Mouse (Mus musculus) layer of hippocampus, postnatal 14 days (tissue): ENCODE data around the gene Npb. TPM values are rescaled to one million over a fixed set of nuclear protein-coding genes. Genes with fewer than 3 reads are reported as not detected.
A peak's percentile ranks its signal among the peaks of the same experiment; 100 is the strongest.

Experiments
- DNase-seq, 2 experiments: peaks; one replicate each; pipeline ENCODE4 v3.0.0; 2021 to 2022; ENCODE audit warnings: low spot score in 2 of 2, mixed read lengths in 1 of 2
- total RNA-seq, 2 experiments: library from RNA; stranded (reverse); gene quantifications; 2 replicates each; pipeline ENCODE4 v1.2.3; 2021

Npb gene
- total RNA-seq, 2 experiments from 2014 or later = 2.3 to 2.7 TPM

DNA sequence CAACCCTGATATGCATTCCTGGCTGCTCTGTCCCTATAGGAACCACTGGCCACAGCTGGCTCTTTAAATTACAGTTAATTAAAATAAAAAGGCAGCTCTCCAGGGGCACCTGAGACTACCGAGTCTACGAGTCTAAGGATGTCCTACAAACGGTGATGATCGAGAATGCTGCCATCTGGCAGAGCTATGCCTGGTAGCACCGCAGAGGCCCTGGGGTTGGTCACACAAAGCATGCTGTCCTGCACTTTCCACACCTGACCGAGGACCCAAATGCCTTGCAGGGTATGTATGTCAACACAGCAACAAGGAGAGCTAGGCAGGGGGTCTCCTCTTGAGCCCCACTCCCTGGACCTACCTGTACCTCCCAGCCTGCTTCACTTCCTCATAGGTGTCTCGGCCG is 5.7 kb downstream of the Npb start:
- no peak for DNase-seq

DNA sequence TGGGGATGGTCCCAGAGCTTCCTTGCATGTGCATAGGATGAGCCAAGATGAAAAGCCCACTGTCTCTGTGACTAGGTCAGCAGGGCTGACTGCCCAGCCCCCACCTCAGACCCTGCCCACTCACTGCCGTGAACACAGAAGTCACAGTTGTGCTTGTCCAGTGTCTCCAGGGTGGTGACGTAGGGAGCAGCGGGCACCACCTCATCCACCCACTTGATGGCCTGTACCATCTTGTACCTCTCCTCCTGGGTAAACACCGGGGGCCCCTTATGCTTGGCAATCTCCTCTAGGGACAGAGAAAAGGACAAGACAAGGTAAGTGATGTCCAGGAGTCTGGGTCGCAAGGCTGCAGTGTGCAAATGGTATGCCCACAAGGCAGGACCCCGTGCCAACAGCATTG is 6.9 kb downstream of the Npb start:
- no peak for DNase-seq

DNA sequence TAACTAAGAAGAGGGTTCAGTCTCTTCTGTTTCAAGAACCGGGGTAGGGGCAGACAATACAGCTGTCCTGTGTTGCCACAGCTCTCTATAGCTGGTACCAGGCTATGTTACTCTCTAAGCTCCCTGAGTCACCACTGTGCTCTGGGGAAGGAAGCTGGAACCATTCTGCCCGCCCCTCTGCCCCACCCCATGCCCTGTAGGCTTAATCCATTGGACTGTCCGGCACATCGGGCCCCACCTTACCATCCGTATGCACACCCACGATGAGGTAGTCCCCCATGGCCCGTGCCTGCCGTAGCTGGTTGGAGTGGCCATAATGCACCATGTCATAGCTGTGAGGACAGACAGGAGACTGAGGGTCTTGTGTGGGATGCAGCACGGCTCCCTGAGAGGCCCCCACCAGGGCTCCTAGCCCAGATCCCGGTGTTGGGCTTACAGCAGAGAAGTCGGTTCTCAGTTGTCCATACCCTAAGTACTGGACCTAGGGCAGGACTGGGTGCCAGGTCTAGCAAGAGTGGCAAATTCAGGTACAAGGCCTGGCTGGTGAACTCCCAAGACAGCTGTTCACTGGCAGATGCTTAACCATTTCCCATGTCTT is 7.4 kb downstream of the Npb start:
- no peak for DNase-seq

DNA sequence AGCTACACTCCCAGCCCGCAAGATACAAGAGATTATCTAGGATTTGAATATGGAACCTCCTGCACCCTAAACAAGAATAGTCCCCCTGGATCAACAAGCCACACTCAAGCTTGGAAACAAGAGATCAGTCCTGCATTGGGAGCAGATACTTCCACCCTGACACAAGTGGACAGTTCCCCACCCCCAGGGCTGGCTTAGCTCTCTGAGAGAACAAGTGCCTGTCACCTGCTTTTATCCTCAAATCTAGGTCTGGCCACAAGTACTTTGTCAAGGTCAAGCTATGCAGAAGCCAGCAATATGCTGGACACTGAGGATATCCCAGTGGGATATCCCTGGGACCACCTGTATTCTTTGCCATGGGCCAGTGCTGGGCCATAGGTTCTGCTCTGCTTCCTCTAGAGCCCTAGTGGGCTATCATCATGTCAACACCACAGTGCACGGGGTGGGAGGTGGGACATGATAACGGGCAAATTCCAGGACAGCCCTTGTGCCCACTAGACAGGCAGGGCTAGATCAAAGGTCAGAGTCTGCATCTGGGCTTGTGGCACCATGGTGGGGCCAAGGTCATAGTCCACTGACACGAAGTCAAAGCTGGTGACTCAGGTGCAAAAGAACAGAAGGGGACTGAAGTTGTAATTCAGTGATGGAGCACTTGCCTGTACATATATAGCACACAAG is 8.5 kb downstream of the Npb start:
- no peak for DNase-seq

DNA sequence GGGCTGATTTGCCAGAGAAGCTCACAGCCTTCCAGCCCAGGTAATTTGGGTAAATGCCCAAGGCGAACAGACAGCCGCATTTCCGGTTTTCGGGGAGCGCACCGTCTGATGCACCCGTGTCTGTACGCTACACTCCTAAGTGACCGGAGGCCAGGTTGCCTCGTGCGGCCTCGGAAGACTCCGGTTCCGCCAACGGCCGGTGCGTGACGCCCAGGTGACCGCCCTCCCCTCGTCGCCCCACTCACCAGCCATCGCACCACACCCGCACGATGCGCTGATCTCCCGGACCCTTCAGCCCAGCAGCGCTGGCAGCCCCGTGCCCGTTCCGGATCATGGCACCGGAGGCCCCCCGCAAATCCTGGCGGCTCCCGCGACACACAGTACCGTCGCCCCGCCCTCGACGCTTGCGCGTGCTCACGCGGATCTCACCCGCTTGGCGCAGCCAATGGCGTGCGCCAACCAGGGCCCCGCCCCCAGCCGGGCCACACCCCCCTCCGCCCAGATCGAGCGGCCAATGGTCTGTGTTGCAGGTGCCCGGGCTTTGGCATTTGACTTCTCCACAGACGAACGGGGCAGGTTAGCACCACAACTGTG is 9.3 kb downstream of the Npb start, which contains the start of gene Pcyt2:
Gene Pcyt2, minus strand, starts transcription at position 418 of the 594 bp plus-strand sequence.
- DNase-seq = peak; percentile 86 to 92

DNA sequence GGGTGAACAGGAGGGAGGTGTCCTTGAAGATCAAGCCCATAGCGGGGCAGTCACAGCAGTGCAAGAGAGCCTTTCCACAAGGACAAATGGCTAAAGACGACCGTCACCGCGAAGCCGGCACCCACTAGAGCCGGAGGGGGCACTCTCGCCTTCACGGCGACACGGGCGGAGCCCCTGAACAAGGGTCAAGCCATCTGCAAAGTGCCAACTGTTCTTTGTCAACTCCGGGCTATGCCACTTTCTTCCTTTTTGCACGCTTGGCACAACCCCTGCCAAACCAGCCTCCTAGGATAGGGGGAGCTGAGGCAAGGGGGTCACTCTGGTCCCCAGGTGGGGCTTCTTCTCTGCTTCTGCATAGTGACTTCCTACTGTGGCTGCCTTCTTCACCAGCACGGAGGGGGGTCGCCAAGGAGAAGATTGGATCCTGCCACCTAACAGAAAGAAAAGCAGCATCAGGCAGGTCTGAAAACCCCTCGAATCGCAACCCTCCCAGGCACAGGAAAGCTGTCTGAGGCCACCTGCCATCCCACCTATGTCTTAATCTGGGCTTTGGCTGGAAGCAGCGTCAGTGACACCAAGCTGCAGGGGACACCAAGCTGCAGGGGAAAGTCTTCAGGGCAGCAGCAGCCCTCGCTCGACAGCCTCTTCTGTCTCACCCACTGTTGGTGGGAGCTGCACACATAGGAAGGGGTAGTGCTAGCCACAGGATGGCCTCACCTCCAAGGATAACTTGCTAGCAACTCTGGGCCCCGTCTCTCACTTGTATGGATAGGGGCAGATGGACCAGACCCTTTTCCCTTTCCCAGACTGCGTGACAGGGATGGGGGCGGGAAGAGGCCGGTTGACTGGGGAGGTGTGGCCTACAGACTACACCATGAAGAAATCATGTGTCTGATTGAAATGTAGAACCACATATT is 10.6 kb downstream of the Npb start:
- DNase-seq = no peak

DNA sequence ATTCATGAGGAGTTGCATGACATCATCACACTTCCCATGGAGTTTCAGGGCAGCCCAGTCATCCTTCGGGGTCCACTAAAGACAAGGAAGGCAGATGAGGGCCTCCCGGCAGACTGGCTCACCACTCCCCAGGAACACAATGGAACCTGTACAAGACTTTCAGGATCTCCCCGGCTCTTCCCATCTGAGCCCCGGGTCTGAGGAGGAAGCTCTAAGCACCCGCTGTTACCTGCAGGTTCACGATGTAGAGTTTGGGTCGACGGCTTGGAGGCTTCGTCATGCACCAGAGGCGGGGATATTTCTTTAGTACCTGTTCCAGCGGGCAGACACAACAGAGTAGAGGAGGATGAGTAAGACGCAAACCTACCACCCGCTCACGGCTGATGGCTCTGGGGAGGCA is 11.9 kb downstream of the Npb start:
- no peak for DNase-seq

DNA sequence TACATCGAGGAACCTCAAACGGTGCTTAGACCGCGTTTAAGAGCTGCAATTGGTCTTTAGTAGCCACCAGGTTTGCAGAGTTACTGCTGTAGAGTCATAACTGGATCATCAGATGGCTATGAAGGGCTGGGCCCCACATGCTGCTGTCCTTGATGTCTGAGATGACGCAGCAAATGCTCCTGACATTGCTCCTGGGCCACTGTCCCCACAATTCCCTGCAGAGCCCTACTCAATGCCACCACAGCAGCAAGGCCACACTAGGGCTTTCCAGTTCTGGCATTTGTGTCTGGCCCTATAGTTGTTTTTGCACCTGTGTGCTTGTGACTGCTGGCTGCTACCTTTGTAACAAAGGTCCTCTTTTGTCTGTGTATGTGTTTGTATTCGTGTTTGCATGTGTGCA is 14.5 kb downstream of the Npb start:
- no peak for DNase-seq

DNA sequence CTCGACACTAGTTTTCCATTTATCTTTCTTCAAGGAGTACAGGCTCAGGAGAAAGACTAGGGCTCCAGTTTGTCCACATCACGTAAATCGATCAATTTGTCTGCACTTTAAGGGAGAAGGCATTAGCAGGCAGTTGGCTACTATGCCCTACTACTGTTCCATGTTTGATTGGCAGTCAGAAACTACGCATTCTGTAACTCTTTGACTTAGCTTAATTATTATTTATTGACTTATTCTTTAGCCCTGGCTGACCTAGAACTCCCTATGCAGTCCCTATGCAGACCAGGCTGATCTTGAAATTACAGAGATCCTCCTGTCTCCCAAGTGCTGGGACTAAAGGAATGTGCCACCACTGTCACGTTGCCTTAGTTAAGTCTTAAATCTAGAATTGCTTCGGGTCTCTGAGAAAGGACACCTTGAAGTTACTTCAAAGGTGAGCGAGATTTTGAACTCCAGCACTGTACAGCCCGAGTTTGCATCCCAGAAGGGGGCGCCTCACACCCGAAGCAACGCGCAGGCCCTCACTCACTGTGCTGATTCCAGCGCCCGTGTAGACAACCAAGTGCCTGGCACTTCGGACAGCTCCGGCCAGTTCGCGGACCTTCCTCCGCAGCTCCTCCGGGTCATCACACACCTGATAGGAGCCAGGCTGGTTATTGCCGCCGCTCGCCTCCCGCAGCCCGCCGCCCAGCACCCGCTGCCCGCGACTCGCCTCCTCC is 15.8 kb downstream of the Npb start:
- DNase-seq = peak; percentile 54 to 65

DNA sequence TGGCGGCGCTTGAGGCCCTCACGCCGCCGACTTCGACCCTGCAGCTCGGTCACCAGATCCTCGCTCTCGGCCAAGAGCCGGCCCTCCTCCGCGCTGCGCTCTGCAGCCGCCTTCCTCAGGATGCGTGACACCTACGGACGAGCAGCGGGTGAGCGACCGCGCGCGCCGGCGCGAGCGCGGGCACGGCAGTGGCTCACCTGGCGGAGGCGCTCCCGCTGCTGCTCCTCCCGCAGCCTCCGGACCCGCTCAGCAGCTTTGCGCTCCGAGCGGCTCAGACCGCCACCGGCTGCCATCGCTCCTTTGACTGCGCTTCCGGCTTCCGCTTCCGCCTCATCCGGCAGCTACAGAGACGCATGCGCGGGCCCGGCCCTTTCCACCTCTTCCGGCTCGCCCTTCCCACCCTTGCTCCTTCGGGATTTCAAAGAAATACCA is 16.4 kb downstream of the Npb start:
- peak; percentile 77 to 87 for DNase-seq

DNA sequence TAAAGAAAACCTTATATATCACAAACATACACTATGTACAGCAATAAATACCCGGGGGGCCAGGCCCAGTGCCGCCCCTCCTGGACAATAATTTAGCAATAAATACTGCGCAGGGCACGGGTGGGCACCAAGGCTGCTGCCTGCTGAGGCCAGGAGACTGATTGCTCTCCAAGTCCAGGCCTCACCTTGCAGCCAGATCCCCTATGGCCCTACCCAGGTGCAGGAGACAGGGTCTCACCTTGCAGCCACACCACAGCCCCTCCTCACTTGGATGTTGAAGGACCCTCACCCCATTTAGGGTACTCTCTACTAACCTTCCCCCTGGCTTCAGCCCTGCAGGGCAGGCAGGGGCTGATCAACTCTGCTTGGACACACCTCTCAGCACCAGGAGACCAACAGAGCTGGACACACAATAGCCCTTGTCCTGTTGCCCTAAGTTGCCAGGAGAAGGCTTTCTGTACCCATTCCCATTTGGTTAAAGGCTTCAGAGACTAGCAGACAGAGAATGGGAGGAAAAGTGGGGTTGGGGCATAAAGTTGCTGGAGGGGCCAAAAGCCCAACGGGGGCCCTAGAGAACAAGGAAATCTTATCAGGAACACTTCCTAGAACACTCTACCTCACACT is 17.0 kb downstream of the Npb start, which contains the start of gene Sirt7:
Gene Sirt7, minus strand, starts transcription at position 89 of the 624 bp plus-strand sequence.
- DNase-seq = no peak

DNA sequence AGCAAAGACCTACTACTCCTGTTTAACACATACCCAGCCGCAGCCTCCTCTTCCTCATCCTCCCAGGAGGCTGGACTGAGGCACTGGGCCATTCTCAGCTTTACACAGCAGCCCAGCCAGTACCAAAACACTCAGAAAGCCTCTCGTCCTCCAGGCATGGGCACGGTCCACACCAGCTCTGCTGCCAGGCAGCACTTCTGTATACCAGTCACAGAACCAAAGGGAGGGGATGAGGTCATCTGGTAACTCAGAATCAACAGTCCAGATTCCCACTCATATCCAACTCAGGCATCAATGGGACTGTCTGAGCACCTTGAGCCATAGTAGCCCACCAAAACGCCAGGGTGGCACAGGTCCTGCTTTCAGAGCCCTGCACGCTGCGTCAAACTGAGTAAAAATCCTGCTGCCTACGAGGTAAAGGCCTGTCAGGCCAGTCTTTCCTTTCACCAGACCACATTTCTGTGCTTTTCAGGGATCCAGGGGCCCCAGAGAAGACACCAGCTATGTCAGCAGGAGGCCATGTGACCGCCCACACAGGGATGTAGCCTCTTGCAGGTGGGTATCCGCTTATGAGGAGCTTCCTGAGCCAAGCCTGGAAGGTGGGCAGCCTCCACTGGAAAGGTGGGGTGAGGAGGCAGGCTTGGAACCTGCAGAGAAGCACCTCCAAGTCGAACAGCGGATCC is 18.6 kb downstream of the Npb start:
- no peak for DNase-seq

DNA sequence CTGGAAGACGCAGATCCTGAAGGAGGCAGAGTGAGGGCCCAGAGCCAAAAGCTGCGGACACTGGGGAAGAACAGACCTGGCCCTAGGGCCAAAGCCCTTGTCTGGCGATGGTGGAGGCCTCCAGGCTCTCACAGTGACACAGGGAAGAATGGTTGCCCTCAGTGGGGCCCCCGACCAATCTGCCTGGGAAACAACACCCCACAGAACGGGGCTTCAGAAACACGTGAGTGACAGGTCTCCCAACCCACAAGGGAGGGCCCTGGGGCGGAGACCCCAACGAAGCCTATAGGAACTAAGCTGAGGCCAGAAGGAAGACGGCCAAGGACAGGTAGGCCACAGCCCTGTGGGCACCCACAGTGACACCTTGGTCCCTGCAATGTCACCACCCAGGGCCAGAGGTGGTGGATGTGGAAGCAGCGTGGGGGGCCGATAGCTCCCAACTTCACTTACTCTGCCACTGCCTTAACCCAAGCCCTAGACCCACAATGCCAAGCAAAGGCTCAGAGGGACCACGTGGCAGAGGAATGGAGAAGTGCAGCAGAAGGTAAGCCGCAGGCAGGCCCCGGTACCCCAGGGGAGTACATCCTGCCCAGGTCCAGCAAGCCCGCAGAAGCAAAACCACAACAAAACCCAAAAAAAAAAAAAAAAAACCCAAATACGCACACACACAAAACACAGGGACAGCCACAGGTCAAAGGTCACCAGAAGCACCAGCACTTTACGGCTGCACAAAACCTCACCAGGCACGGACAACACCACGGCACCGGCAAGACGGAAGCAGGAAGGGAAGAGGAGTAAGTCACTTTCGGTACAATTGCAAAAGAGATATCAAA is 19.4 kb downstream of the Npb start:
- DNase-seq = no peak

DNA sequence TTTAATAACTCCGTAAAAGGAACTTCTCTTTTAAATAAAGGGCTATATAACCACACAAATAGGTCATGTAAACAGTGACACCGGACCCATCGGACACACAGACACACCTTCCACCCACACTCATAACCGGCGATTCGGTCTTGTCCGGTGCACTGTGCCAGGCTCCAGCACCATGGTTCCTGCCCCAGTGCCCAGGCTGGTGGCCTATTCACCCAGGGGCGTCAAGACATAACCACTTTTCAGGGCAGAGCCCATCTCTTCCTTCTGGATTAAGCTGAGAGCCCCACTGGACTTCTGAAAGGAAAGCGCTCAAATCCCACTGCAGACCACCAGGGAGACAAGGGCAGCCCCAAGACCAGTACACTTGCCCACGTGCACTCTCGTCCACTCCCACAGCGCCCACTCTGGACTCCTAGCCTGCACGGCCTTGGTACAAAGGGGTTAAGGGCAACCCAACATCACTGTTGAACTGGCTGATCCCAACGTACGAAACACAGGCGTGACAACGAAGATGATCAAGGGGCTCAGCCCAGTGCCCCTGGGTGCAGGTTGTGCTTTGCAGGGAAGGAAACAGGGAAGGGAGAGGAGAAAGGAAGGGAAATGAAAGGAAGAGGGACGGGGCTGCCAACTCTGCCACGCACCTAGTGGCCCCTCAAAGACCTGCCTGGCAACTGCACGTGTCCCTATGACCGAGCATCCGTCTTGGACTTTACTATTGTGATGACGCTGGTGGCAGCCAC is 20.5 kb downstream of the Npb start:
- no peak for DNase-seq

DNA sequence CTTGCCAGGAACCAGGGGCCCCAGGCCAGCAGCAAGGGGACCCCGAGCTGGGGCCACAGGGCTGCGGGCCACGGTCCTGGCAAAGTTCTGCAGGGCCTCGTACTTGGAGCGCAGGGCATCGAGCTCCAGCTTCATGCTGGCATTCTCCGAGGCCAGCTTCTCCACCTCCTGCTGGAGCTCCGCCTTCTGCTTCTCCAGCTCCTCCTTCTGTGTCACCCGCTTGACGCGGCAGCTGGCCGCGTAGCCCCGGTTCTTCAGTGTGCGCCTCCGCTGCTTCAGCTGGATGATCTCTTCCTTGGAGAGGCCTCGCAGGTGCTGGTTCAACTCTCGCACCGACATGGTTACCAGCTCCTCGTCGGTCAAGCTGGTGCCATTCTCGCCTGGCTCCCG is 21.1 kb downstream of the Npb start:
- no peak for DNase-seq

DNA sequence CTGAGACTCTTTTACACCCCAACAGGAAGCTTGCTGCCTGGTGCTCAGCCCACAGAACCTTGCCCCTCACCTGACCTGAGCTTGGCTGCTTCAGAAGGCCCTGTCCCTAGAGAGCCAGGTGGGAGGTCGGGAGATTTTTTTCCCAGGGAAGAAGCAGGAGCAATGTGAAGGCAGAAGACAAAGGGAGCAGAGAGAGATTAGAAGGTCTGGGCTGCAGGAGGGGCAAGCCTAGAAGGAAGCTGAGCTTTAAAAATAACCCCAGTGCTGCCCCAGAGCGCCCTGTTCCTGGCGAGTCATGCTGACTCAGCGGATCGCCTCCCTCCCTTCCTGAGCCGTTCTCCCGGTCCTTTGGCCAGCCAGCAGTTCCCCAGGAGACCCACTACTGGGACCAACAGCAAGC is 21.6 kb downstream of the Npb start:
- DNase-seq = no peak

DNA sequence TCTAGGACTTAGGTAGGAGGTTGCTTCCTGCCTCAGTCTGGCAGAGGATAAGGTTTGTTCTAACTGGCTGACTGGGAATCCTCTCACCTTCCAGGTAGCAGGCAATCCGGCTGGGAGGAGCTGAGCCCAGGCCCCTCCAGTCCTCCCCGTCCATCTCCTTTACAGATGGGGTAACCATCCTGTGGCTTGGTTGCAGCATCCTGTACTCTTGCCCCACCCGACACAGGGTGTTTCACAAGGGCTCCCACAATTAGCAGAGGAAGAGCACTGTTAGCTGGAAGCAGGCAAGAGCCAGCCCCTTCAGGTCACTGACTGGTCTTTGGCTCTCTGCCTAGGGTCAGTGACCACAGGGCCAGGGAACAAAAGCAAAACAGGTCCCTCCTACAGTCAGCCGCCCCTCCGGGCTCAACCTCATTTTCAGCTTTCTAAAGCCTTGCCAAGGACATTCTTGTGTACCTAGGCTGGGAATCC is 22.2 kb downstream of the Npb start:
- DNase-seq = no peak
